Mouse (Mus musculus) E14TG2a.4 (cell line): ENCODE results near the gene Smad6.
A peak's percentile ranks its signal among the peaks of the same experiment; 100 is the strongest.

Source experiments
- H3K27me3 ChIP-seq: 2 replicates; pipeline ENCODE4 v1.6.1; 2014; ENCODE audit warnings: low read length, control low read depth; ENCODE audit not compliant: insufficient read depth
- H3K36me3 ChIP-seq: 2 replicates; pipeline ENCODE4 v1.6.1; 2014; ENCODE audit warnings: low read length, control low read depth; ENCODE audit not compliant: insufficient read depth
- H3K4me1 ChIP-seq: replicated peaks from 2 replicates; pipeline ENCODE4 v1.6.1; 2014; ENCODE audit warnings: low read depth, low read length, control low read depth
- H3K4me3 ChIP-seq: replicated peaks from 2 replicates; pipeline ENCODE4 v1.5.1; 2014; ENCODE audit warnings: mild to moderate bottlenecking, low read length
- H3K9me3 ChIP-seq: 2 replicates; pipeline ENCODE4 v1.6.1; 2014; ENCODE audit warnings: low read length, control low read depth
- CTCF ChIP-seq: conservative IDR thresholded peaks from 2 replicates; pipeline ENCODE4 v1.5.1; 2014; ENCODE audit warnings: low read length
- NANOG ChIP-seq: IDR thresholded peaks from 2 replicates; pipeline ENCODE4 v1.6.1; 2014; ENCODE audit warnings: borderline replicate concordance, low read length, mixed read lengths
- POU5F1 ChIP-seq: IDR thresholded peaks from 2 replicates; pipeline ENCODE4 v1.6.1; 2014; ENCODE audit warnings: low read length, borderline replicate concordance

Smad6 gene

GRCm38 (mm10) chr9:63936256-63936655, 85.6 kb downstream of the Smad6 start:
- Histone ChIP-seq H3K4me1 (peaks cover 9% of the 10 kb centered on the region), H3K27me3 (peaks cover 20% of the 10 kb centered on the region), H3K9me3 (no peaks in the 10 kb centered on the region), H3K4me3 (no peak overlapping the region), H3K36me3 (no peaks in the 10 kb centered on the region)
- TF ChIP-seq NANOG (no peak), CTCF (no peak), POU5F1 (no peak)

DNA sequence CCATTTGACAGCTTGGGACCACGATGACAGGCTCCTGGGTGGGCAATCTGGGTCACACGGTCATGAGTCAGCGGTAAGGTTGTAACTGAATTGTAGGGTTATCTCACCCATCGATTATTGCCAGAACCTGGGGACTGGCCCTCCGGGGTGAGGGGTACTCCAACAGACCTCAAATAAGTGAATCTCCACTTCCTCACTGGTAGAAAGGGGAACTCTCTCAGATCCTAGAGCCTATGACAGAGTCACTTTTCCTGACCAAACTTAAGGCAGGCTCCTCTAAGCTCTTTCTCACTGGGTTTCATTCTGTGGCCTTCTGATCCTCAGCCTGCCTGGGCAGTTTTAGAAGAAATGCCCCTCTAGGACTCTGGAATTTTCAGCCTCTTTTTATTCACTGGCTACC, 88.8 kb downstream of the Smad6 start:
- TF ChIP-seq CTCF, result no peak
- TF ChIP-seq NANOG, result no peak
- no peak for TF ChIP-seq POU5F1
- peaks cover 22% of the 10 kb centered on the region for H3K4me1 ChIP-seq
- no peaks in the 10 kb centered on the region for H3K9me3 ChIP-seq
- peaks cover 31% of the 10 kb centered on the region for H3K27me3 ChIP-seq
- no peak overlapping the region for H3K4me3 ChIP-seq
- no peaks in the 10 kb centered on the region for H3K36me3 ChIP-seq

DNA sequence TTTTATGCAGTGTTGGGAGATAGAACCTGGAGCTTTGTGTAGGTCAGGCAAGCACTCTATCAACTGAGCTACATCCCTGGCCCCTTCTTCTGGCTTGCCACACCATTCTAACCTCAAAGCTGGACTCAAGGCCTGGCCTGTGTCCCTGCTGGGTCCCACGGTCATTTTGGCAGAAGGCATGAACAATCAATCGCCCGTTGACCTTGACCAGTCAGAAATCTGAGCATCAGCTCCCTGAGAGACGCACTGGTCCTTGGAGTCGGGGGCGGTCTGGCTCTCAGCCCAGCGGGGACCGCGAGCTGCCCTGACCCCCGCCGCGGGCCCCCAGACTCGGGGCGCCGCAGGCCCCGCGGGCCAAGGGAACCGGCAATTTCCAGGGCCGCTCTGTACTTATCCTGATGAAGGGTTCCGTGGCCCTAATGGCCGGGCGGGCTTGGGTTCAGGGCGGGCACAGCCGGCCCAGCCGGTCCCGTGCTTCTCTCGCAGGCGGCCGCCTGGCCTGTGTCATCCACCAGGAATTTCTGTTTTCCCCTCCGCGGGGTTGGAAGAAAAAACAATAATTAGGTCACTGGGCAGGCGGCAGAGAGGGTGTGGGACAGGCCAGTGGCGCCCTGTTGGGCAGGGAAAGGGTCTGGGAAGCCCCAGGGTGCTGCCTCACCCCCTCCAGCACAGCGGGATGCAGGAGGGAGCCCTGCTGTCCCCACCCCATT, 94.4 kb downstream of the Smad6 start:
- no peaks in the 10 kb centered on the region for H3K9me3 ChIP-seq
- no peaks in the 10 kb centered on the region for H3K36me3 ChIP-seq
- peaks cover 33% of the 10 kb centered on the region for H3K27me3 ChIP-seq
- peak overlapping the region; percentile 77 for H3K4me3 ChIP-seq
- TF ChIP-seq CTCF, result no peak
- no peak for TF ChIP-seq NANOG
- TF ChIP-seq POU5F1, result no peak
- peaks cover 28% of the 10 kb centered on the region for H3K4me1 ChIP-seq

DNA sequence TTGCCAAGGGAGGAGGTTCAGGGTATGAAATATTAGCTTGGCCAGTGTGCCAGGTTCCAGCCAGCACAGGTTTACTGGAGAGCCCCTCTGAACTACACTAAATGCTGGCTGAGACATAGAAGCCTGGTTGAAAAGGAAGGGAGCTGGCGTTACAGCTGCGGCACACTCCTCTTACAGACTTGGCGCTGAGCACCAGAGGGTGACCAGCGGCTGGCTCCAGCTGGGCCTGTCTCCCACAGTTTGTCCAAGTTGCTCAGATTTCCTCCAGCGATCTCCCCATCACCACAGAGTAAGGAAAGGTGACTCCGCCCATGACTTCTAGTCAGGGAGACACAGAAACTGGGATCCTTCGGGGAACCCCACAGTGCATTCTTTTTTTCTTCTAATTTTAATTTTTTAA, 95.5 kb downstream of the Smad6 start:
- Histone ChIP-seq H3K4me3 (no peak overlapping the region), H3K36me3 (no peaks in the 10 kb centered on the region), H3K9me3 (peaks cover under 1% of the 10 kb centered on the region; the same call in 1 of the 2 replicates), H3K27me3 (peaks cover 33% of the 10 kb centered on the region), H3K4me1 (peaks cover 28% of the 10 kb centered on the region)
- TF ChIP-seq NANOG, result no peak
- TF ChIP-seq POU5F1, result no peak
- TF ChIP-seq CTCF, result no peak

GRCm38 (mm10) chr9:63923190-63923717, 98.6 kb downstream of the Smad6 start:
- H3K27me3 ChIP-seq, result peaks cover 24% of the 10 kb centered on the region
- TF ChIP-seq CTCF (no peak), POU5F1 (no peak), NANOG (no peak)
- H3K9me3 ChIP-seq, result peaks cover 16% of the 10 kb centered on the region
- peaks cover 31% of the 10 kb centered on the region for H3K4me1 ChIP-seq
- no peak overlapping the region for H3K4me3 ChIP-seq
- no peaks in the 10 kb centered on the region for H3K36me3 ChIP-seq

DNA sequence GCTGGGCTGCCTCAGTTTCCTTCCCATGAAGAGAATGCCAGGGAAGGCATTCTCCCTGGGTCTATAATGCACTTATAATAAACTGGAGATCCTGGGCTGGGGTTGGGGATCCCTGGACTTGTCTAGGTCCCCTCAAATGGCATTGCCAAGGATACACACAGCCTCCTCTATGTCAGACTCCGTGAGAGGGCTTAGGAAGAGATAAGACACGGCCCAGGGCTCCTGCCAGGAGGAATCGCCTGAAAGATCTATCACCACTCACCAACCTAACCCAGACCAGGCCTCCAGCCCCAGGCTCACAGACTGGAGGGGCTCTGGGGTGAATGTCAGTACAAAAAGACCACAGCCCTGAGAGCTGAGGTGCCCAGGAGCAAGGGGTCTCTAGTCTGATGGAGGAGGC, 102.2 kb downstream of the Smad6 start:
- peaks cover 16% of the 10 kb centered on the region for H3K9me3 ChIP-seq
- H3K27me3 ChIP-seq, result peaks cover 13% of the 10 kb centered on the region
- TF ChIP-seq POU5F1 (no peak), NANOG (no peak), CTCF (no peak)
- H3K4me1 ChIP-seq, result peaks cover 14% of the 10 kb centered on the region
- H3K4me3 ChIP-seq, result peak overlapping the region; percentile 63; the same call in 1 of the 2 replicates
- H3K36me3 ChIP-seq, result no peaks in the 10 kb centered on the region

DNA sequence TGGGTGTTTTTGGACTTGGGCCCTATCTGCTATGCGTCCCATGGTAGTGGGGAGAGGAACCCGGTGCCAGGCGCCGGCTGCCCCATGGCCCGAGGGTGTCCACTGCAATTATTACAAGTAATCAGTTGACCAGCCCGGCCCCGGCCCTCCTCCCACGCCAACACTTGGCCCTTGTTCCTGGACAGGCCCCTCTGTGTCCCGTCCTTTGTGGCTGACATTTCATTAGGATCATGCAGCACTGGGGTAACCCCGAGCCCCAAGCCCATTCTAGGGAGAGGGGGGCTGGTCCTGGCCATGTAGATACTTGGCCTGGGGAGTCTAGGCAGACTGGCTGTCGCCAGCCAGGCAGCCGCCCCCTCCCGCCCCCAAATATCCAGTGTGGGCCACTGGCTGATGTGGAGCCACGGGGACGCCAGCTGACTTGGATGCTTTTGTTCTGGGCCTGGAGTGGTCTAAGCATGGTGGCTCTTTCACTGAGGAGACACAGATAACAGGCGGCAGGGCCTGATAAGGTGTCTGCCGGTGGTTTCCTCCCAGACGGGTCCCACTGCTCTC, 102.8 kb downstream of the Smad6 start:
- H3K27me3 ChIP-seq, result peaks cover 18% of the 10 kb centered on the region
- TF ChIP-seq CTCF (no peak), POU5F1 (no peak), NANOG (no peak)
- H3K9me3 ChIP-seq, result peaks cover 16% of the 10 kb centered on the region
- H3K4me3 ChIP-seq, result peak overlapping the region; percentile 63
- H3K36me3 ChIP-seq, result no peaks in the 10 kb centered on the region
- H3K4me1 ChIP-seq, result peaks cover 14% of the 10 kb centered on the region

- peaks cover 18% of the 10 kb centered on the region for H3K27me3 ChIP-seq
- H3K36me3 ChIP-seq, result no peaks in the 10 kb centered on the region
- peaks cover 16% of the 10 kb centered on the region for H3K9me3 ChIP-seq
- peaks cover 14% of the 10 kb centered on the region for H3K4me1 ChIP-seq
- TF ChIP-seq POU5F1, result no peak
- peak; percentile 62 for TF ChIP-seq CTCF
- H3K4me3 ChIP-seq, result no peak overlapping the region
Measured at GRCm38 (mm10) chr9:63918245-63918644, 103.6 kb downstream of the Smad6 start.

GRCm38 (mm10) chr9:63916441-63916840, 105.4 kb downstream of the Smad6 start:
- Histone ChIP-seq H3K27me3 (peaks cover 18% of the 10 kb centered on the region), H3K4me3 (no peak overlapping the region), H3K9me3 (peaks cover 16% of the 10 kb centered on the region), H3K4me1 (peaks cover 21% of the 10 kb centered on the region), H3K36me3 (no peaks in the 10 kb centered on the region)
- no peak for TF ChIP-seq CTCF
- no peak for TF ChIP-seq NANOG
- no peak for TF ChIP-seq POU5F1
